Mouse (Mus musculus): ENCODE data around the gene Gm49337. TPM values are rescaled to one million over a fixed set of nuclear protein-coding genes. Genes with fewer than 3 reads are reported as not detected.

The Gm49337 gene
- polyA plus RNA-seq, 1 experiment from 2014 or later: not detected

GRCm38 (mm10) chr4:116143891-116144717 is 29.1 kb upstream of the Gm49337 start:
- Histone ChIP-seq H3K27me3 (peaks cover 26% of the 10 kb centered on the region), H3K27ac (no peak overlapping the region), H3K9me3 (no peaks in the 10 kb centered on the region), H3K4me1 (replicated peaks) (peaks cover 22% of the 10 kb centered on the region), H3K4me2 (peak overlapping the region; percentile 94), H3K4me3 (peak overlapping the region; percentile 60), H3K9ac (peak overlapping the region; percentile 78), H3K36me3 (no peaks in the 10 kb centered on the region)
- ATAC-seq (ENCODE audit: low FRiP score): peak; percentile 71
- WGBS: under 1% methylated on average over 47 of the region's 47 CpGs

GRCm38 (mm10) chr4:116149812-116150155 is 23.4 kb upstream of the Gm49337 start:
- Histone ChIP-seq H3K4me2 (peak overlapping the region; percentile 66), H3K9me3 (no peaks in the 10 kb centered on the region), H3K27ac (peak overlapping the region; percentile 91), H3K27me3 (0 out of 2 replicates have a peak, but pooled peaks cover 4% of the 10 kb centered on the region), H3K36me3 (peaks cover 30% of the 10 kb centered on the region), H3K9ac (peak overlapping the region; percentile 93), H3K4me1 (replicated peaks) (peaks cover 24% of the 10 kb centered on the region), H3K4me3 (peak overlapping the region; percentile 71)
- ATAC-seq (ENCODE audit: low FRiP score): peak; percentile 33; the same call in 1 of the 2 replicates
- 23% methylated on average over 6 of the region's 6 CpGs for WGBS

- peak overlapping the region; percentile 93 for H3K9ac ChIP-seq
- peak overlapping the region; percentile 66 for H3K4me2 ChIP-seq
- ATAC-seq (ENCODE audit: low FRiP score): peak; percentile 91
- under 1% methylated on average over 47 of the region's 73 CpGs for WGBS
- H3K27me3 ChIP-seq: 0 out of 2 replicates have a peak, but pooled peaks cover under 1% of the 10 kb centered on the region
- H3K4me3 ChIP-seq: peak overlapping the region; percentile 71
- H3K27ac ChIP-seq: peak overlapping the region; percentile 91
- H3K36me3 ChIP-seq: peaks cover 35% of the 10 kb centered on the region
- no peaks in the 10 kb centered on the region for H3K9me3 ChIP-seq
- H3K4me1 ChIP-seq (replicated peaks): peaks cover 21% of the 10 kb centered on the region
These were observed 22.9 kb upstream of the Gm49337 start for GRCm38 (mm10) chr4:116150156-116150861.

- 23% methylated on average over 4 of the region's 4 CpGs for WGBS
- peak; percentile 21; the same call in 1 of the 2 replicates for ATAC-seq (ENCODE audit: low FRiP score)
- peak overlapping the region; percentile 71 for H3K4me3 ChIP-seq
- H3K9ac ChIP-seq: peak overlapping the region; percentile 93
- no peaks in the 10 kb centered on the region for H3K9me3 ChIP-seq
- peak overlapping the region; percentile 91 for H3K27ac ChIP-seq
- H3K36me3 ChIP-seq: peaks cover 41% of the 10 kb centered on the region
- H3K4me1 ChIP-seq (replicated peaks): peaks cover 21% of the 10 kb centered on the region
- H3K4me2 ChIP-seq: peak overlapping the region; percentile 66
- no peaks in the 10 kb centered on the region for H3K27me3 ChIP-seq
These were observed 22.3 kb upstream of the Gm49337 start for GRCm38 (mm10) chr4:116150862-116151221.

- peak within 1 kb of the TSS; percentile 71 for H3K4me3 ChIP-seq
- 78% methylated on average over 6 of the region's 6 CpGs for WGBS
These were observed 21.9 kb upstream of the Gm49337 start, which contains the start of gene Lurap1 for GRCm38 (mm10) chr4:116151238-116151637. Lurap1 (minus strand) TSS chr4:116151338.

GRCm38 (mm10) chr4:116152702-116153101 is 20.5 kb upstream of the Gm49337 start:
- no peaks in the 10 kb centered on the region for H3K9me3 ChIP-seq
- H3K27ac ChIP-seq: no peak overlapping the region
- H3K27me3 ChIP-seq: no peaks in the 10 kb centered on the region
- H3K4me1 ChIP-seq (replicated peaks): peaks cover 21% of the 10 kb centered on the region
- 97% methylated on average over 15 of the region's 15 CpGs for WGBS
- no peak overlapping the region for H3K4me3 ChIP-seq
- no peak for ATAC-seq (ENCODE audit: low FRiP score)
- peaks cover 59% of the 10 kb centered on the region for H3K36me3 ChIP-seq
- no peak overlapping the region for H3K4me2 ChIP-seq
- H3K9ac ChIP-seq: 0 out of 2 replicates have a peak overlapping the region, but pooled peaks have one; percentile 5

More at GRCm38 (mm10) chr4:116151238-116151637, 21.9 kb upstream of the Gm49337 start, which contains the start of gene Lurap1:
- no peaks in the 10 kb centered on the region for H3K27me3 ChIP-seq
- H3K9me3 ChIP-seq: no peaks in the 10 kb centered on the region
- H3K4me2 ChIP-seq: peak within 1 kb of the TSS; percentile 66
- no peak for ATAC-seq (ENCODE audit: low FRiP score)
- H3K36me3 ChIP-seq: peaks cover 45% of the 10 kb centered on the region
- peak within 1 kb of the TSS; percentile 93 for H3K9ac ChIP-seq
- H3K27ac ChIP-seq: peak within 1 kb of the TSS; percentile 91
- H3K4me1 ChIP-seq (replicated peaks): peaks cover 21% of the 10 kb centered on the region

GRCm38 (mm10) chr4:116157882-116158281 is 15.3 kb upstream of the Gm49337 start:
- Histone ChIP-seq H3K27ac (no peak overlapping the region), H3K36me3 (peaks cover 75% of the 10 kb centered on the region), H3K4me1 (replicated peaks) (no peaks in the 10 kb centered on the region), H3K9ac (no peak overlapping the region), H3K27me3 (no peaks in the 10 kb centered on the region), H3K9me3 (no peaks in the 10 kb centered on the region), H3K4me2 (no peak overlapping the region), H3K4me3 (no peak overlapping the region)
- WGBS: 88% methylated on average over 2 of the region's 2 CpGs
- no peak for ATAC-seq (ENCODE audit: low FRiP score)

- Histone ChIP-seq H3K36me3 (peaks cover 55% of the 10 kb centered on the region), H3K9me3 (no peaks in the 10 kb centered on the region), H3K4me2 (no peak overlapping the region), H3K9ac (no peak overlapping the region), H3K27me3 (no peaks in the 10 kb centered on the region), H3K4me3 (no peak overlapping the region), H3K27ac (0 out of 2 replicates have a peak overlapping the region, but pooled peaks have one; percentile 24), H3K4me1 (replicated peaks) (no peaks in the 10 kb centered on the region)
- WGBS: 74% methylated on average over 3 of the region's 3 CpGs
- peak; percentile 43; the same call in 1 of the 2 replicates for ATAC-seq (ENCODE audit: low FRiP score)
These were observed 13.3 kb upstream of the Gm49337 start for GRCm38 (mm10) chr4:116159912-116160311.

- H3K27me3 ChIP-seq: no peaks in the 10 kb centered on the region
- no peak overlapping the region for H3K27ac ChIP-seq
- no peak for ATAC-seq (ENCODE audit: low FRiP score)
- H3K9ac ChIP-seq: no peak overlapping the region
- no peak overlapping the region for H3K4me2 ChIP-seq
- H3K4me3 ChIP-seq: no peak overlapping the region
- H3K9me3 ChIP-seq: no peaks in the 10 kb centered on the region
- no peaks in the 10 kb centered on the region for H3K4me1 ChIP-seq (replicated peaks)
- 92% methylated on average over 3 of the region's 3 CpGs for WGBS
- peaks cover 46% of the 10 kb centered on the region for H3K36me3 ChIP-seq
These were observed 12.4 kb upstream of the Gm49337 start for GRCm38 (mm10) chr4:116160769-116161168.

- no peaks in the 10 kb centered on the region for H3K27me3 ChIP-seq
These were observed 11.0 kb upstream of the Gm49337 start for GRCm38 (mm10) chr4:116162142-116162541.

GRCm38 (mm10) chr4:116164759-116165554 is 8.2 kb upstream of the Gm49337 start:
- Histone ChIP-seq H3K4me1 (replicated peaks) (no peaks in the 10 kb centered on the region), H3K9ac (no peak overlapping the region), H3K36me3 (peaks cover 7% of the 10 kb centered on the region; the same call in 1 of the 2 replicates), H3K4me2 (no peak overlapping the region), H3K27ac (no peak overlapping the region), H3K9me3 (no peaks in the 10 kb centered on the region), H3K4me3 (no peak overlapping the region), H3K27me3 (no peaks in the 10 kb centered on the region)
- no peak for ATAC-seq (ENCODE audit: low FRiP score)
- 83% methylated on average over 2 of the region's 2 CpGs for whole genome bisulfite sequencing

More at GRCm38 (mm10) chr4:116162142-116162541, 11.0 kb upstream of the Gm49337 start:
- Histone ChIP-seq H3K4me1 (replicated peaks) (no peaks in the 10 kb centered on the region), H3K27ac (no peak overlapping the region), H3K4me2 (no peak overlapping the region), H3K36me3 (peaks cover 33% of the 10 kb centered on the region), H3K4me3 (no peak overlapping the region), H3K9ac (no peak overlapping the region), H3K9me3 (no peaks in the 10 kb centered on the region)
- no peak for ATAC-seq (ENCODE audit: low FRiP score)
- WGBS: 86% methylated on average over 4 of the region's 4 CpGs
